Mouse (Mus musculus): ENCODE data around the gene Slc5a3. TPM values are rescaled to one million over a fixed set of nuclear protein-coding genes. Genes with fewer than 3 reads are reported as not detected.
A peak's percentile ranks its signal among the peaks of the same experiment; 100 is the strongest.

Slc5a3 gene
- polyA plus RNA-seq, 1 experiment from 2014 or later = 12.9 TPM

DNA sequence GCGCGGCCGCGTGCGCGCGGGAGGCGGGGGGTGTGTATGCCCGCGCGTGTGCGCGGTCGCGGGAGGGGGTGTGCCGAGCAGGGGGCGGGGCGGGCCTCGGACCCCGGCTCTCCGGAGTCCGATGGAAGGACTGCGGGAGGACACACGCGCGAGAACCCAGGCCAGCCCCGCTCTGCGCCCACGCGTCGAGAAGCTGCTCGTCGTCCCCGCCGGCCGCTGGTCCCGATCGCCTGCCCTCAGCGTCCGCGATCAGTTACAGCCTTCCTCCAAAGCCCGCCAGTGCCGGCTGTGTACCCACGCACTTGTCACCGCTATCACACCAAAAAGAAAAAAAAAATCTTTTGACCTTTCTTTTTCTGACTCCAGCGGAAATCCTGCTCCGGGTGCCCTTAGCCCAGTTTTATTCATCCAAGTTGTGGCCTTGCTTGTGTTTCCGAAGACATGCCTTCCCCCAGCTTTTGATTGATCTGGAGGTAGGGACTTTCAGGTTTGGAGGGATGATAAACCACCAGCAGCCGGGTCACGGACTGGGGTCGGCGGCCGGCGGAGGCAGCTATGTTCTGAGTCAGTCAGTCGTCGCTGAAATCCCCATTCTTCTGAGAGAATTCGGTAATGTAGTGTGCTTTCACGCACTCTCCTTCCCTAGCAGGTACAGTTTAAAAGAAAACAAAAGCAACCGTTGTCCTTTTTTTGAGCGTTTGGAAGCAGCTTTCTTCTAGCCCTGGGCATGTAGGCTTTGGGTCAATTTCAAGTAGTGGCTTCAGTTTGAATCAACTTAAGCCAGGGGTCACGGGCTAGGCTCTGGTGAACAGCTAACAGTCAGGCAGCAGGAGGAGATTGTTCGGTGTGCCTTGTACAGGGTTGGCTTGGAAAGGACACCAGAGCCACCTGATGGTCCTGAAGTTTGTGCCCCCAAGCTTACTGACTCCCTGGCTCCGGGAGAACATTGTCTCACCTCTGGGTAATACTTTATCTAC lies 810 bp downstream of the Slc5a3 start:
- DNase-seq (ENCODE audit: low spot score) = no peak
- peak; percentile 43 for ATAC-seq (replicated peaks; ENCODE audit: low FRiP score)
- Histone ChIP-seq H3K27me3 (ENCODE audit: control insufficient read depth, insufficient read depth, low read length) (no peaks in the 10 kb centered on the region), H3K36me3 (ENCODE audit: control insufficient read depth, insufficient read depth, low read length) (peaks cover 3% of the 10 kb centered on the region; the same call in 1 of the 2 replicates), H3K9me3 (ENCODE audit: control insufficient read depth, low read length) (no peaks in the 10 kb centered on the region; the same call in 1 of the 2 replicates), H3K27ac (ENCODE audit: low read depth, low read length) (0 out of 2 replicates have a peak overlapping the region, but pooled peaks have one; percentile 50), H3K4me3 (ENCODE audit: low read depth, low read length) (peak overlapping the region; percentile 88), H3K9ac (ENCODE audit: low read length) (peak overlapping the region; percentile 80), H3K4me2 (ENCODE audit: low read depth, low read length, severe bottlenecking) (peak overlapping the region; percentile 90), H3K4me1 (replicated peaks; ENCODE audit: control insufficient read depth, insufficient read depth, low read length) (peaks cover 2% of the 10 kb centered on the region; the same call in 1 of the 2 replicates)
- WGBS = 2% methylated on average over 59 of the region's 63 CpGs

- Histone ChIP-seq H3K4me3 (ENCODE audit: low read depth, low read length) (no peak overlapping the region), H3K27ac (ENCODE audit: low read depth, low read length) (no peak overlapping the region), H3K4me2 (ENCODE audit: low read depth, low read length, severe bottlenecking) (no peak overlapping the region), H3K4me1 (replicated peaks; ENCODE audit: control insufficient read depth, insufficient read depth, low read length) (peaks cover 2% of the 10 kb centered on the region; the same call in 1 of the 2 replicates), H3K9me3 (ENCODE audit: control insufficient read depth, low read length) (no peaks in the 10 kb centered on the region), H3K27me3 (ENCODE audit: control insufficient read depth, insufficient read depth, low read length) (no peaks in the 10 kb centered on the region), H3K9ac (ENCODE audit: low read length) (no peak overlapping the region), H3K36me3 (ENCODE audit: control insufficient read depth, insufficient read depth, low read length) (peaks cover 3% of the 10 kb centered on the region; the same call in 1 of the 2 replicates)
- no peak for DNase-seq (ENCODE audit: low spot score)
- 83% methylated on average over 3 of the region's 3 CpGs for WGBS
- no peak for ATAC-seq (replicated peaks; ENCODE audit: low FRiP score)
These were observed 2.1 kb downstream of the Slc5a3 start for GRCm38 (mm10) chr16:92060213-92060612.

GRCm38 (mm10) chr16:92061586-92061985 lies 3.5 kb downstream of the Slc5a3 start:
- peaks cover 3% of the 10 kb centered on the region; the same call in 1 of the 2 replicates for H3K36me3 ChIP-seq (ENCODE audit: control insufficient read depth, insufficient read depth, low read length)
- H3K9me3 ChIP-seq (ENCODE audit: control insufficient read depth, low read length) = no peaks in the 10 kb centered on the region

DNA sequence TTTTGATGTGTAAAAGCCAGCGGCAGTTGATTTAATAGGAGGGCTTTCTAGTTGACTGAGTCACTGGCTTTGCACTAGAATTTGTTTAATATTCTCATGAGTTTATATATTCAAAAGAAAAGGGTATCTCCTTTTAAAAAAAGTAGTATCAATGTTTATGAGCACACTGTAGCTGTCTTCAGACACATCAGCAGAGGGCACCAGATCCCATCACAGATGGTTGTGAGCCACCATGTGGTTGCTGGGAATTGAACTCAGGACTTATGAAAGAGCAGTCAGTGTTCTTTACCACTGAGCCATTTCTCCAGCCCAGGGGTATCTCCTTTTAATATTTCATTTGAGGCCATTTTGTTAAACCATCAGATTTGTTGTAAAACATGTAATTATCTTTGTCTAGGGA lies 4.7 kb downstream of the Slc5a3 start:
- H3K9me3 ChIP-seq (ENCODE audit: control insufficient read depth, low read length) = no peaks in the 10 kb centered on the region
- H3K4me3 ChIP-seq (ENCODE audit: low read depth, low read length) = no peak overlapping the region
- DNase-seq (ENCODE audit: low spot score) (no peak), ATAC-seq (replicated peaks; ENCODE audit: low FRiP score) (no peak)
- no peak overlapping the region for H3K27ac ChIP-seq (ENCODE audit: low read depth, low read length)
- peaks cover 3% of the 10 kb centered on the region; the same call in 1 of the 2 replicates for H3K36me3 ChIP-seq (ENCODE audit: control insufficient read depth, insufficient read depth, low read length)
- WGBS = 97% methylated on average over 1 of the region's 1 CpGs
- 0 out of 2 replicates have a peak, but pooled peaks cover 2% of the 10 kb centered on the region for H3K4me1 ChIP-seq (replicated peaks; ENCODE audit: control insufficient read depth, insufficient read depth, low read length)
- no peaks in the 10 kb centered on the region for H3K27me3 ChIP-seq (ENCODE audit: control insufficient read depth, insufficient read depth, low read length)
- H3K9ac ChIP-seq (ENCODE audit: low read length) = no peak overlapping the region
- H3K4me2 ChIP-seq (ENCODE audit: low read depth, low read length, severe bottlenecking) = no peak overlapping the region

More at GRCm38 (mm10) chr16:92061586-92061985, 3.5 kb downstream of the Slc5a3 start:
- Histone ChIP-seq H3K27ac (ENCODE audit: low read depth, low read length) (no peak overlapping the region), H3K4me1 (replicated peaks; ENCODE audit: control insufficient read depth, insufficient read depth, low read length) (peaks cover 2% of the 10 kb centered on the region; the same call in 1 of the 2 replicates), H3K9ac (ENCODE audit: low read length) (no peak overlapping the region), H3K4me3 (ENCODE audit: low read depth, low read length) (no peak overlapping the region), H3K4me2 (ENCODE audit: low read depth, low read length, severe bottlenecking) (no peak overlapping the region), H3K27me3 (ENCODE audit: control insufficient read depth, insufficient read depth, low read length) (no peaks in the 10 kb centered on the region)
- 93% methylated on average over 7 of the region's 7 CpGs for WGBS
- ATAC-seq (replicated peaks; ENCODE audit: low FRiP score) = no peak
- DNase-seq (ENCODE audit: low spot score) = no peak

- H3K27me3 ChIP-seq (ENCODE audit: control insufficient read depth, insufficient read depth, low read length) = no peaks in the 10 kb centered on the region
- peaks cover 3% of the 10 kb centered on the region; the same call in 1 of the 2 replicates for H3K36me3 ChIP-seq (ENCODE audit: control insufficient read depth, insufficient read depth, low read length)
- no peak overlapping the region for H3K4me3 ChIP-seq (ENCODE audit: low read depth, low read length)
- no peaks in the 10 kb centered on the region for H3K9me3 ChIP-seq (ENCODE audit: control insufficient read depth, low read length)
- no peak overlapping the region for H3K4me2 ChIP-seq (ENCODE audit: low read depth, low read length, severe bottlenecking)
- no peak overlapping the region for H3K9ac ChIP-seq (ENCODE audit: low read length)
- ATAC-seq (replicated peaks; ENCODE audit: low FRiP score) (no peak), DNase-seq (ENCODE audit: low spot score) (no peak)
- no peak overlapping the region for H3K27ac ChIP-seq (ENCODE audit: low read depth, low read length)
- 91% methylated on average over 2 of the region's 2 CpGs for WGBS
- H3K4me1 ChIP-seq (replicated peaks; ENCODE audit: control insufficient read depth, insufficient read depth, low read length) = no peaks in the 10 kb centered on the region
These were observed 6.7 kb downstream of the Slc5a3 start for GRCm38 (mm10) chr16:92064801-92065200.

DNA sequence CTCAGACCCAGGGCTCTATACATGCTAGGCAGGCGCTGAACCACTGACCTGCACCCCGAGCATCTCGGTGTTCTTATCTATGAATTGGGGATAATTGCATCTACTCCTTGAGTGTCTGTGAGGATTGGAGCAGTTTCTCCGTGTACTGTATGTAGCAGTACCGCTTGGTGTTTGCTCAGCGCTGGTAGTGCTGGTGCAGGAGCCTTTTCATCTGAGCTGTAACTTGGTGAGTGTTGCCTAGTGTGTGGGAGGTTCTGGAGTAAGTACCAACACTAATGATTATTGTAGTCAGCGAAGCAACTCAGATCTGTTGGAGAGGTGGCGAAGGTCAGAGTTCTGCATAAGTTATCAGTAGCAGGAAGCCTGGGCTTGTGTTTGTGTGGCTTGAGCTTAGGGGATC lies 12.2 kb downstream of the Slc5a3 start:
- Histone ChIP-seq H3K27me3 (ENCODE audit: control insufficient read depth, insufficient read depth, low read length) (no peaks in the 10 kb centered on the region), H3K4me2 (ENCODE audit: low read depth, low read length, severe bottlenecking) (no peak overlapping the region), H3K27ac (ENCODE audit: low read depth, low read length) (no peak overlapping the region), H3K36me3 (ENCODE audit: control insufficient read depth, insufficient read depth, low read length) (no peaks in the 10 kb centered on the region), H3K4me3 (ENCODE audit: low read depth, low read length) (no peak overlapping the region), H3K9me3 (ENCODE audit: control insufficient read depth, low read length) (no peaks in the 10 kb centered on the region), H3K9ac (ENCODE audit: low read length) (no peak overlapping the region), H3K4me1 (replicated peaks; ENCODE audit: control insufficient read depth, insufficient read depth, low read length) (no peaks in the 10 kb centered on the region)
- 94% methylated on average over 8 of the region's 8 CpGs for WGBS
- DNase-seq (ENCODE audit: low spot score) (no peak), ATAC-seq (replicated peaks; ENCODE audit: low FRiP score) (no peak)

DNA sequence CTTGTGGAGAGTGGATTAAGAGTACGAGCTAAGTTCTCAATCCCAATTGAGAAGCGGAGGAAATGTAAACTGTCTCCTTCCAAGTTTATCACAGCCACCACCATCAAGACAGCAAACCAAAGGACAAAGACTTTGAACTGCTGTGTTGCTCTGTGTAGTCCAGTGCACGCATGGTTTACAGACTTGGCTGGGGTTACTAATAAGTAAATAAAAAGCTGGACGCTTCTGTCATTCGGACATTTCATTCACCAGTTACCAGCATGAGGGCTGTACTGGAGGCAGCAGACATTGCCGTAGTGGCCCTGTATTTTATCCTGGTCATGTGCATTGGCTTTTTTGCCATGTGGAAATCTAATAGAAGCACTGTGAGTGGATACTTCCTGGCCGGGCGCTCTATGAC lies 18.7 kb downstream of the Slc5a3 start:
- H3K36me3 ChIP-seq (ENCODE audit: control insufficient read depth, insufficient read depth, low read length) = peaks cover 7% of the 10 kb centered on the region; the same call in 1 of the 2 replicates
- ATAC-seq (replicated peaks; ENCODE audit: low FRiP score) = no peak

DNA sequence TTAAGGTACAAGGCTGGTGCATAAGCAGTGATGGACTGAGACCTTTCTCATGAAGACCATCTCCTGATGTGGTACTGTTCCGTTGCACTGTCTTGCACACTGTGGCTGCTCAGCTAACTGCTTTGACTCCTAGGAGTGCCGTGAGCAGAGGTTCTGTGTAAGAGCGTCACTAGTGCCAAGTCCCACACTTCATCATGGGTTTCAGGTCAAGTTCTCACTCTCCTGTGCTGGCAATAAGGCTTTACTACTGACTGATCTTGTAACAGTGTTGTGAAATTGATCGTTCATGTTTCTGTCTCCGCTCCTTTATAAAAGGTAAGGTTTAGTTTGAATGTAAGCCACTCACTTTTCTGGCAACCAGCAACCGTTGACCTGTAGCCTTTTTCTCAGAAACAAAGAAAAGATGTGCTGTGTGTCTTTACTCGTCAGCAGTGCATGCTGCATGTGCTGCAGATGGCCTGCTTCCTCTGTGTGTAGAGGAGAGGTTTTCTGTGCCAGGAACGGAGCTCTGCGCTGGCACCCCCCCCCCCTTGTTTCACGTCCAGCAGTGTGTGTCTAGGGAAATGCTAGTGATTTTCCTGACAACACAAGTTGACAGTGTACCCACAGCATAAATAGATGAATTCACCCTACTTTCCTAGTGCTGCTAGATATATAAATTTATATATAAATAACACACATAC lies 25.8 kb downstream of the Slc5a3 start:
- no peak overlapping the region for H3K9ac ChIP-seq (ENCODE audit: low read length)
- no peak overlapping the region for H3K4me2 ChIP-seq (ENCODE audit: low read depth, low read length, severe bottlenecking)
- H3K4me1 ChIP-seq (replicated peaks; ENCODE audit: control insufficient read depth, insufficient read depth, low read length) = no peaks in the 10 kb centered on the region
- H3K4me3 ChIP-seq (ENCODE audit: low read depth, low read length) = no peak overlapping the region
- H3K36me3 ChIP-seq (ENCODE audit: control insufficient read depth, insufficient read depth, low read length) = no peaks in the 10 kb centered on the region
- H3K27me3 ChIP-seq (ENCODE audit: control insufficient read depth, insufficient read depth, low read length) = no peaks in the 10 kb centered on the region
- ATAC-seq (replicated peaks; ENCODE audit: low FRiP score) = no peak
- H3K27ac ChIP-seq (ENCODE audit: low read depth, low read length) = no peak overlapping the region
- WGBS = 92% methylated on average over 10 of the region's 10 CpGs
- no peaks in the 10 kb centered on the region for H3K9me3 ChIP-seq (ENCODE audit: control insufficient read depth, low read length)
- DNase-seq (ENCODE audit: low spot score) = no peak

More for the DNA sequence above, 18.7 kb downstream of the Slc5a3 start:
- WGBS = 96% methylated on average over 8 of the region's 8 CpGs
- Histone ChIP-seq H3K4me3 (ENCODE audit: low read depth, low read length) (no peak overlapping the region), H3K9me3 (ENCODE audit: control insufficient read depth, low read length) (no peaks in the 10 kb centered on the region), H3K27me3 (ENCODE audit: control insufficient read depth, insufficient read depth, low read length) (no peaks in the 10 kb centered on the region), H3K9ac (ENCODE audit: low read length) (no peak overlapping the region), H3K4me2 (ENCODE audit: low read depth, low read length, severe bottlenecking) (no peak overlapping the region), H3K4me1 (replicated peaks; ENCODE audit: control insufficient read depth, insufficient read depth, low read length) (no peaks in the 10 kb centered on the region), H3K27ac (ENCODE audit: low read depth, low read length) (no peak overlapping the region)
- no peak for DNase-seq (ENCODE audit: low spot score)

All from forebrain, embryonic 11.5 days (tissue).